In genomic region chr2:110586692-110587091, GRCm38 (mm10) we compare ENCODE assay signal across 25 mouse cellular contexts. TPM values are rescaled to one million over a fixed set of nuclear protein-coding genes. Genes with fewer than 3 reads are reported as not detected.
"Had no signal": no experiment of that assay in that cellular context is flagged by ENCODE, and none has a peak within 500 bp of the region (broad histone marks: within the 10 kb centered on the region; RNA-seq: fewer than 3 reads in every experiment).

No protein-coding gene starts in this region.

- H3K27ac ChIP-seq: neural tube, embryonic 12.5 days; neural tube, embryonic 13.5 days; neural tube, embryonic 15.5 days; stomach, embryonic 15.5 days; stomach, postnatal 0 days had no signal

- H3K4me2 ChIP-seq: neural tube, embryonic 12.5 days; neural tube, embryonic 13.5 days; neural tube, embryonic 15.5 days; stomach, embryonic 15.5 days had no signal

- DNase-seq: retina, postnatal 1 day; right cerebral cortex, adult 18-20 months; right cerebral cortex, postnatal 14 days; right cerebral cortex, postnatal 25 days; right cerebral cortex, postnatal 4 days; spleen, adult 18-20 months; thymus, adult 18-20 months; thymus, adult 2 months; thymus, postnatal 14 days; thymus, postnatal 25 days; thymus, postnatal 36 days; thymus, postnatal 4 days had no signal

- H3K9me3 ChIP-seq: neural tube, embryonic 12.5 days; neural tube, embryonic 13.5 days; neural tube, embryonic 15.5 days; stomach, embryonic 15.5 days had no signal

- H3K27me3 ChIP-seq: neural tube, embryonic 12.5 days; neural tube, embryonic 13.5 days; neural tube, embryonic 15.5 days; stomach, embryonic 15.5 days had no signal

- H3K4me3 ChIP-seq: neural tube, embryonic 12.5 days; neural tube, embryonic 13.5 days; neural tube, embryonic 15.5 days; stomach, embryonic 15.5 days had no signal

- H3K4me1 ChIP-seq: neural tube, embryonic 12.5 days; neural tube, embryonic 13.5 days; neural tube, embryonic 15.5 days; stomach, embryonic 15.5 days had no signal

- H3K9ac ChIP-seq: neural tube, embryonic 12.5 days; neural tube, embryonic 13.5 days; neural tube, embryonic 15.5 days; stomach, embryonic 15.5 days had no signal

- H3K36me3 ChIP-seq: neural tube, embryonic 12.5 days; neural tube, embryonic 13.5 days; neural tube, embryonic 15.5 days; stomach, embryonic 15.5 days had no signal

RNA-seq across cellular contexts. Expression of gene Slc5a12, which starts 10.4 kb away (rescaled TPM):
- total RNA-seq: neutrophil, adult 5-6 weeks had no signal
- polyA plus RNA-seq: neural tube, embryonic 12.5 days; neural tube, embryonic 13.5 days; neural tube, embryonic 14.5 days; neural tube, embryonic 15.5 days; spleen, adult 2 months; stomach, embryonic 14.5 days; stomach, embryonic 15.5 days; stomach, embryonic 16.5 days; stomach, postnatal 0 days; testis, adult 2 months; thymus, adult 2 months; thymus, postnatal 0 days; urinary bladder, adult 2 months had no signal
